Mouse (Mus musculus): Measurements from ENCODE around the gene Mavs. TPM values are rescaled to one million over a fixed set of nuclear protein-coding genes. Genes with fewer than 3 reads are reported as not detected.

Gene Mavs
- polyA plus RNA-seq, 1 experiment from 2014 or later = 15.5 TPM

- WGBS = 71% methylated on average over 2 of the region's 2 CpGs
- no peak for ATAC-seq (ENCODE audit: insufficient number of reproducible peaks, insufficient read depth, low FRiP score, low read depth)
- no peak overlapping the region for H3K27ac ChIP-seq (ENCODE audit: low read length)
These were observed 25.5 kb upstream of the Mavs start for GRCm38 (mm10) chr2:131208356-131208755.

GRCm38 (mm10) chr2:131209125-131209795, 24.6 kb upstream of the Mavs start:
- H3K27ac ChIP-seq (ENCODE audit: low read length) = peak overlapping the region; percentile 86
- H3K9me3 ChIP-seq (ENCODE audit: control insufficient read depth, low read depth, low read length) = no peaks in the 10 kb centered on the region
- H3K4me3 ChIP-seq (ENCODE audit: low read depth, low read length) = peak overlapping the region; percentile 55; the same call in 1 of the 2 replicates
- 73% methylated on average over 4 of the region's 4 CpGs for WGBS
- H3K36me3 ChIP-seq (ENCODE audit: control insufficient read depth, insufficient read depth, low read length) = peaks cover 3% of the 10 kb centered on the region; the same call in 1 of the 2 replicates
- H3K9ac ChIP-seq (replicated peaks; ENCODE audit: low read depth, low read length) = peak overlapping the region; percentile 4; the same call in 1 of the 2 replicates
- 0 out of 2 replicates have a peak, but pooled peaks have one; percentile 0 for ATAC-seq (ENCODE audit: insufficient number of reproducible peaks, insufficient read depth, low FRiP score, low read depth)
- peaks cover 24% of the 10 kb centered on the region for H3K4me1 ChIP-seq (ENCODE audit: control insufficient read depth, insufficient read depth, low read length)
- peak overlapping the region; percentile 57 for H3K4me2 ChIP-seq (replicated peaks; ENCODE audit: low read depth, low read length)
- H3K27me3 ChIP-seq (ENCODE audit: control insufficient read depth, insufficient read depth, low read length) = no peaks in the 10 kb centered on the region

More at GRCm38 (mm10) chr2:131208356-131208755, 25.5 kb upstream of the Mavs start:
- Histone ChIP-seq H3K4me3 (ENCODE audit: low read depth, low read length) (no peak overlapping the region), H3K4me1 (ENCODE audit: control insufficient read depth, insufficient read depth, low read length) (peaks cover 24% of the 10 kb centered on the region), H3K4me2 (replicated peaks; ENCODE audit: low read depth, low read length) (no peak overlapping the region), H3K36me3 (ENCODE audit: control insufficient read depth, insufficient read depth, low read length) (peaks cover 3% of the 10 kb centered on the region; the same call in 1 of the 2 replicates), H3K27me3 (ENCODE audit: control insufficient read depth, insufficient read depth, low read length) (no peaks in the 10 kb centered on the region), H3K9me3 (ENCODE audit: control insufficient read depth, low read depth, low read length) (no peaks in the 10 kb centered on the region), H3K9ac (replicated peaks; ENCODE audit: low read depth, low read length) (no peak overlapping the region)

- WGBS = 1% methylated on average over 50 of the region's 50 CpGs
- Histone ChIP-seq H3K4me3 (ENCODE audit: low read depth, low read length) (peak overlapping the region; percentile 55), H3K4me2 (replicated peaks; ENCODE audit: low read depth, low read length) (peak overlapping the region; percentile 57), H3K36me3 (ENCODE audit: control insufficient read depth, insufficient read depth, low read length) (peaks cover 3% of the 10 kb centered on the region; the same call in 1 of the 2 replicates), H3K27me3 (ENCODE audit: control insufficient read depth, insufficient read depth, low read length) (no peaks in the 10 kb centered on the region), H3K9ac (replicated peaks; ENCODE audit: low read depth, low read length) (peak overlapping the region; percentile 54), H3K4me1 (ENCODE audit: control insufficient read depth, insufficient read depth, low read length) (peaks cover 16% of the 10 kb centered on the region), H3K9me3 (ENCODE audit: control insufficient read depth, low read depth, low read length) (no peaks in the 10 kb centered on the region), H3K27ac (ENCODE audit: low read length) (peak overlapping the region; percentile 86)
- peak; percentile 95 for ATAC-seq (ENCODE audit: insufficient number of reproducible peaks, insufficient read depth, low FRiP score, low read depth)
These were observed 23.7 kb upstream of the Mavs start for GRCm38 (mm10) chr2:131209969-131210792.

- no peaks in the 10 kb centered on the region for H3K27me3 ChIP-seq (ENCODE audit: control insufficient read depth, insufficient read depth, low read length)
- WGBS = 64% methylated on average over 9 of the region's 9 CpGs
- H3K27ac ChIP-seq (ENCODE audit: low read length) = peak overlapping the region; percentile 86
- H3K9ac ChIP-seq (replicated peaks; ENCODE audit: low read depth, low read length) = peak overlapping the region; percentile 54
- peak overlapping the region; percentile 55 for H3K4me3 ChIP-seq (ENCODE audit: low read depth, low read length)
- H3K9me3 ChIP-seq (ENCODE audit: control insufficient read depth, low read depth, low read length) = no peaks in the 10 kb centered on the region
- H3K4me1 ChIP-seq (ENCODE audit: control insufficient read depth, insufficient read depth, low read length) = peaks cover 13% of the 10 kb centered on the region
- peak overlapping the region; percentile 57 for H3K4me2 ChIP-seq (replicated peaks; ENCODE audit: low read depth, low read length)
- ATAC-seq (ENCODE audit: insufficient number of reproducible peaks, insufficient read depth, low FRiP score, low read depth) = no peak
- H3K36me3 ChIP-seq (ENCODE audit: control insufficient read depth, insufficient read depth, low read length) = peaks cover 3% of the 10 kb centered on the region; the same call in 1 of the 2 replicates
These were observed 22.7 kb upstream of the Mavs start for GRCm38 (mm10) chr2:131211026-131211615.

GRCm38 (mm10) chr2:131213773-131214172, 20.1 kb upstream of the Mavs start:
- H3K9ac ChIP-seq (replicated peaks; ENCODE audit: low read depth, low read length) = no peak overlapping the region

GRCm38 (mm10) chr2:131215941-131216858, 17.7 kb upstream of the Mavs start:
- no peak for ATAC-seq (ENCODE audit: insufficient number of reproducible peaks, insufficient read depth, low FRiP score, low read depth)
- Histone ChIP-seq H3K9me3 (ENCODE audit: control insufficient read depth, low read depth, low read length) (no peaks in the 10 kb centered on the region), H3K4me2 (replicated peaks; ENCODE audit: low read depth, low read length) (no peak overlapping the region), H3K27me3 (ENCODE audit: control insufficient read depth, insufficient read depth, low read length) (no peaks in the 10 kb centered on the region), H3K4me3 (ENCODE audit: low read depth, low read length) (no peak overlapping the region), H3K4me1 (ENCODE audit: control insufficient read depth, insufficient read depth, low read length) (peaks cover 2% of the 10 kb centered on the region), H3K36me3 (ENCODE audit: control insufficient read depth, insufficient read depth, low read length) (peaks cover 3% of the 10 kb centered on the region; the same call in 1 of the 2 replicates), H3K27ac (ENCODE audit: low read length) (no peak overlapping the region), H3K9ac (replicated peaks; ENCODE audit: low read depth, low read length) (no peak overlapping the region)
- WGBS = 77% methylated on average over 7 of the region's 7 CpGs

More at GRCm38 (mm10) chr2:131213773-131214172, 20.1 kb upstream of the Mavs start:
- Histone ChIP-seq H3K27ac (ENCODE audit: low read length) (no peak overlapping the region), H3K9me3 (ENCODE audit: control insufficient read depth, low read depth, low read length) (no peaks in the 10 kb centered on the region), H3K36me3 (ENCODE audit: control insufficient read depth, insufficient read depth, low read length) (peaks cover 3% of the 10 kb centered on the region; the same call in 1 of the 2 replicates), H3K4me2 (replicated peaks; ENCODE audit: low read depth, low read length) (no peak overlapping the region), H3K27me3 (ENCODE audit: control insufficient read depth, insufficient read depth, low read length) (no peaks in the 10 kb centered on the region), H3K4me1 (ENCODE audit: control insufficient read depth, insufficient read depth, low read length) (peaks cover 13% of the 10 kb centered on the region), H3K4me3 (ENCODE audit: low read depth, low read length) (no peak overlapping the region)
- no peak for ATAC-seq (ENCODE audit: insufficient number of reproducible peaks, insufficient read depth, low FRiP score, low read depth)
- WGBS = 83% methylated on average over 7 of the region's 7 CpGs

- Histone ChIP-seq H3K4me2 (replicated peaks; ENCODE audit: low read depth, low read length) (no peak overlapping the region), H3K36me3 (ENCODE audit: control insufficient read depth, insufficient read depth, low read length) (no peaks in the 10 kb centered on the region), H3K4me3 (ENCODE audit: low read depth, low read length) (no peak overlapping the region), H3K27ac (ENCODE audit: low read length) (no peak overlapping the region), H3K4me1 (ENCODE audit: control insufficient read depth, insufficient read depth, low read length) (no peaks in the 10 kb centered on the region), H3K27me3 (ENCODE audit: control insufficient read depth, insufficient read depth, low read length) (no peaks in the 10 kb centered on the region), H3K9ac (replicated peaks; ENCODE audit: low read depth, low read length) (no peak overlapping the region), H3K9me3 (ENCODE audit: control insufficient read depth, low read depth, low read length) (no peaks in the 10 kb centered on the region)
- 69% methylated on average over 4 of the region's 4 CpGs for WGBS
- no peak for ATAC-seq (ENCODE audit: insufficient number of reproducible peaks, insufficient read depth, low FRiP score, low read depth)
These were observed 13.8 kb upstream of the Mavs start for GRCm38 (mm10) chr2:131220030-131220429.

Measured in stomach, embryonic 14.5 days (tissue).